Mouse (Mus musculus) adrenal gland, postnatal 36 days (tissue): Measurements from ENCODE around the gene Coro1a. TPM values are rescaled to one million over a fixed set of nuclear protein-coding genes. Genes with fewer than 3 reads are reported as not detected.
A peak's percentile ranks its signal among the peaks of the same experiment; 100 is the strongest.

Experiments used
- DNase-seq, 2 experiments: peaks; one replicate each; pipeline ENCODE4 v3.0.0; 2021; ENCODE audit warnings: mixed read lengths in 1 of 2
- total RNA-seq, 2 experiments: library from RNA; stranded (reverse); gene quantifications; 2 replicates each; pipeline ENCODE4 v1.2.3; 2021

The Coro1a gene
- total RNA-seq, 2 experiments from 2014 or later: 10.1 to 11.6 TPM

- DNase-seq: no peak
Measured at GRCm38 (mm10) chr7:126708175-126708952, 777 bp upstream of the Coro1a start.

GRCm38 (mm10) chr7:126704121-126704980, 3.2 kb downstream of the Coro1a start:
- DNase-seq: peak; percentile 79 to 86

- no peak for DNase-seq
Measured at GRCm38 (mm10) chr7:126703757-126704077, 3.9 kb downstream of the Coro1a start.

- DNase-seq: no peak
Measured at GRCm38 (mm10) chr7:126702861-126703756, 4.5 kb downstream of the Coro1a start.

DNA sequence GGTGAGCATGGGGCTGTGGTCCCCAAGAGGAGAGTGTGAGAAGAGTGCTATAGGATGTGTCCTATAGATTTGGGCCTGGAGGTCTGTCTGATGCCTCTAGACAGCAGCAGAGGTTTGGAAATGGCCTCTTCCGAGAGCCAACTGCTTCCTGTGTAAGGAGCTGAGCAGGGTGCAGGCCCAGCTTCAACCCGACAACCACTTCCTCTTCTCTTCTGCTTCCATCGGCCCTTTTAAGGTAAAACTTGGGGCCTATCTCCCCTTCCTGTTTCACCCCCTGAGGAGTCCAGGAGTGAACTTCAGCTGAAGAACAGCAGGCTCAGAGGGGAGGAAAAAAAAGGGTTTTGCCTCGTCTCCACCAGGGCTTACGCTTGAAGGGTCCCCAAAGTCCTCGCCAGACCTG, 5.2 kb downstream of the Coro1a start:
- no peak for DNase-seq

GRCm38 (mm10) chr7:126701559-126702357, 5.8 kb downstream of the Coro1a start:
- no peak for DNase-seq

GRCm38 (mm10) chr7:126701070-126701469, 6.5 kb downstream of the Coro1a start:
- peak; percentile 89 to 94 for DNase-seq

- DNase-seq: no peak
Measured at GRCm38 (mm10) chr7:126700063-126701015, 7.2 kb downstream of the Coro1a start.

DNA sequence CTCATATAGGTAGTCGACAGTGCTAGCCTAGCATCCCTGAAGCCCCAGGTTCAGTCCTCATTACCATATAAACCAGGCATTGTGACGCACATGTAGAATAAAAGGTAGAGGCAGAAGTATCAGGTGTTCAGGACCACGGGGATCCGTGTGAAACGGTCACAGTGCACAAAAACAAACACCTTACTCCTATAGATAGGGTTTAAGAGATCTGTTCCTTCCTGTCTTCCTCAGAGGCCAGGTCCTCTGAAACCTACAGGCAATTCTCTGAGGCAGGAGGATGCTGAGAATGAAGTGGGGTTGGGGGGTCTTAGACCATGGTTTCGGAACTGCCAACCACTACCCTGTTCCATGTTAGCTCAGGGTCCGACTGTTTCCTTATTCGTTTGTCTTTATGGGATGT, 9.7 kb downstream of the Coro1a start:
- no peak for DNase-seq

DNA sequence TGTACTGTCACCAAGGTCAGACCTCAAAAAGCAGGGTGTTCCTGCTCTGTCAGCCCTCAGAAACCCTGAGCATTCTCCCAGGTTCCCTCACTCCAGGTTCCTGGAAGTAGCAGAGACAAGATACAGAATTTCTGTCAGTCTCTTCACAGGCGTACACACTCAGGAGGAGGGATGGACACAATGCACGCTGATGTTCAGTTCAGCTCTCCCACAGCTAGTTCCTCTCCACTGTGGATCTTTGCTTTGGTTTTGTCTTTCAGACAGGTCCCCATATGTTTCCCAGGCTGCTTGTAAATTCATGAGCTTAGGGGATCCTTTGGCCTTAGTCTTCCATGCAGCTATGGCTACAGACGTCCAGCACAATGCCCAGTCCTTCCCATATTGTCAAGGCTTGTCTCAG, 10.7 kb downstream of the Coro1a start:
- DNase-seq: no peak

GRCm38 (mm10) chr7:126696303-126696702, 11.3 kb downstream of the Coro1a start:
- DNase-seq: no peak

- peak; percentile 96 to 97 for DNase-seq
Measured at GRCm38 (mm10) chr7:126695631-126696207, 11.9 kb downstream of the Coro1a start, which contains the start of gene Slx1b. Gene Slx1b, minus strand, starts transcription at chr7:126695784.

DNA sequence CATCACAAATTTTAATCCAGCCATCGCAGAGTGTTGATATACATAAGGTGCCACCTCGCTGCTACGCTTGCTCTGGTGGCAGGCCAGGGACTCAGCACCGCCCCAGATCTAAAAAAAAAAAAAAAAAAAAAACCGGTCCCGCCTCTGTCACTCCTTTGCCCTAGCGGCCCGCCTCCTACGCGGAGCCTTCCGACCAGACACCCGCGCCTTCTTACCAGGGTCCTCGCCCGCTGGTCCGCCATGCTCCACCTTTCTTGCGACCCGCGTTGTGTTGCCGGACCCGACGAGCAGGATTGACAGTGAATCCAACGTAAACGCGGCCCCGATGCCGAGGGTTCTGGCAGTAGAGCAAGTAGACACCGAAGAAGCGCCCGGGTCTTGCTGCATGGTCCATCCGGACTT, 12.4 kb downstream of the Coro1a start, which contains the start of gene Bola2:
Gene Bola2, plus strand, starts transcription at position 192 of the 402 bp plus-strand sequence.
- peak; percentile 77 for DNase-seq

DNA sequence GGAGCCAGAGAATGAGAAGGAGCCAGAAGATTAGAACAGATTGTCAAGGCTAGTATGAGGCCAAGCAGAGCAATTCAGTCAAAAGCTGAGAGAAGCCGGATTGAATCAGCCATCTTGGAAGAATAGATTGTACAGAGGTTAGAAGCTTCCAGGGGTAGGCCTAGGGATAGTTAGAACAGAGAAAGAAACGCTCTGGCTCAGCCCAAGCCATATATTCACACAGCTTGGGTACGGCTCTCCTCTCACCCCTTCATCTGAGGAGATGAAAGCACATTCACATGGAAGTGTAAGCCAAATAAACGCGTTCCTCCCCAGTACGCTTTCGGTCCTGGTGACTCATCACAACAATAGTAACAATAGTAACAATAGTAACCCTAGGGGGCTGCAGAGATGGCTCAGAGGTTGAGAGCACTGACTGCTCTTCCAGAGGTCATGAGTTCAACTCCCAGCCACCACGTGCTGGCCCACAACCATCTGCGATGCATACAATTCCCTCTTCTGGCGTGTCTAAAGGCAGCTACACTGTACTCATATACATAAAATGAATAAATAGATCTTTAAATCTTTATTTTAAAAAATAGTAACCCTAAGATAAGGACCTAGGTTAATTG, 13.0 kb downstream of the Coro1a start:
- DNase-seq: no peak

DNA sequence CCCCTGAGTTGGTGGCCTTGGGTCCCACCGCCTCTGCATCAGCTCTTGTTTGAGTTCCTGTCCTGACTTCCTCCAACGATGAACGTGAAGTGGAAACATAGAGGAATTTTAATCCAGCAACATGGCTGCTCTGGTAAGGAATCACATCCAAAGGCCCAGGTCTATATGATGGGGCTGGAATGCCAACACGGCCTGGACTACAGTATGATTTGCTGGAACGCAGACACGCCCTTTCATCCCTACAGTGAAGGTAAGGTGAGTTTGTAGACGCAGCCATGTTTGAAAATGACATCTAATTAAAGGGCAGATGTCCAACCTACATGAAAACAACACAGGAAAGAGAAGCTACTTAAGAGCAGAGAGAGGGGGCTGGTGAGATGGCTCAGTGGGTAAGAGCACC, 13.8 kb downstream of the Coro1a start:
- DNase-seq: no peak

DNA sequence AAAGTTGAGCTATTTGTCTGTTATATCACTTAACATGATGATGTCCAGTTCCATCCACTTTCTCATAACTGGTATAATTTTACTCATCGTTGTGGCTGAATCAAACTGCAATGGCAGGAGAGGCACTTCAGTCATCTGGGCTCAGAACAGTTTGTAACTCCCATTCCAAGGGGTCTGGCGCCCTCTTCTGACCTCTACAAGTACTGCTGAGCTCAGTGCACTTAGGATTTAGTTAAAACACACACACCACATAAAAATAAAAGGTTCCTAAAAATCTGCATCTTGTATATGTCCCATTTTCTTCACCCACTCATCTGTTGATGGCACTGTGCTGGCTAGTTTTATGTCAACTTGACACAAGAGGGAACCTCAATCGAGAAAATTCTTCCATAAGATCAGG, 14.3 kb downstream of the Coro1a start:
- DNase-seq: peak; percentile 87 to 90

DNA sequence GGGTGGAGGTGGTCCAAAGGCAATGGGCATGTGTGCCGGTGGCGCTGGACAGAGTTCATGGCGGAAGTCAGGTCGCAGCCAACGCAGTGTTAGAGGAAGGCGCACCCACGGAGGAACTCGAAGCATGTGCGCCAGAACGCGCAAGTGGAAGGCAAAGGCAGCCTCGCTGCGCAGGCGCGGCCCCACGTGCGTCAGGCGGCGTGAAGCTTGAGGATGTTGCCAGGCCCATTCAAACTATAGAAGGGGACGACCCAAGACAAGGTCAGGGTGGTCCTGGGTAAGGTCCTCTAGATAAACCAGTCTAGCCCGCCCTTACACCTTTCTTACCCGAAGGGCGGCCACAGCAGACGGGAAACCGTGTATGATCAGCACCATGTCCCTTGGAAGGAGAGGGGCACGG, 15.2 kb downstream of the Coro1a start:
- DNase-seq: no peak

DNA sequence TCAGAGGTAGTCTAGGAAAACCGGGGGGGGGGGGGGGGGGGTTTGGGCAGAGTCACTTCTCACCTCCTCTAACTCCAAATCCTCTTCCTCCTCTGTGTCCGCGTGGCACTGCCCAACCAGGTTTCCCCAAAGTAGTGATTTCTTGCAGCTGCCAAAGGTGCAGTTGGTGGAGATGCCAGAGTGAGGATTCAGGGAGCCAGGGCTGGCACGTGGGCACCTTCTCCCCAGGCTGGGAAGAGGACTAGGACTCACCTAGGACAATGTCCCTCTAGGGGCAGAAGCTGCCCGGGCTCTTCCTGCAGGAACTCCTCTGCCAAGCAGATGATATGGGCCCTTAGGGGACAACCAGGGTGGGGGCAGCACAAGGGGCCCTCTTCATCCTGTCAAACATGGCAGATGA, 15.9 kb downstream of the Coro1a start:
- no peak for DNase-seq

DNA sequence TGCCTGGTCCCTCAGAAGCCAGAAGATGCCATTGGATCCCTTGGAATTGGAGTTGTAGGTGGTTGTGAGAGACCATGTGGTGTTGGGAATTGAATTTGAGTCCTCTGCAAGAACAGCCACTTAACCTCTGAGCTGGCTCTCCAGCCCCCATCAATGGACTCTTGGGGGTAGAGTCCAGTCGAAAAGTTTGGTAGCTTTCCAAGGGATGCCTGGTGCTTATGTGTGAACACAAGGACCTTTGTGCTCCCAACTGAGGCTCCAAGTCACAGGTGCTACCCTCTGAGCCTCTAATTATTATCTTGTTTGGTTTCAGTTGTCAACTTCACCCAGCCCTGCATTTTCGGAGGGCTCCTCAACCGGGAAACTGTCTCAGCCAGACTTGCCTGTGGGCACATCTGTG, 16.9 kb downstream of the Coro1a start:
- DNase-seq: no peak
